Mouse (Mus musculus): ENCODE results near the gene Card9.

Gene Card9

GRCm38 (mm10) chr2:26325386-26326181 lies 35.1 kb downstream of the Card9 start:
- DNase-seq (ENCODE audit: low spot score) = peak; percentile 33

- DNase-seq (ENCODE audit: low spot score) = no peak
Observed at GRCm38 (mm10) chr2:26324917-26325316, 35.8 kb downstream of the Card9 start.

- no peak for DNase-seq (ENCODE audit: low spot score)
Observed at GRCm38 (mm10) chr2:26323589-26324325, 37.0 kb downstream of the Card9 start.

- no peak for DNase-seq (ENCODE audit: low spot score)
Observed at GRCm38 (mm10) chr2:26320245-26321185, 40.2 kb downstream of the Card9 start.

GRCm38 (mm10) chr2:26319519-26320244 lies 41.0 kb downstream of the Card9 start:
- DNase-seq (ENCODE audit: low spot score) = no peak

GRCm38 (mm10) chr2:26319109-26319508 lies 41.6 kb downstream of the Card9 start:
- DNase-seq (ENCODE audit: low spot score) = no peak

- no peak for DNase-seq (ENCODE audit: low spot score)
Observed at GRCm38 (mm10) chr2:26317991-26318672, 42.6 kb downstream of the Card9 start.

- no peak for DNase-seq (ENCODE audit: low spot score)
Observed at GRCm38 (mm10) chr2:26317371-26317770, 43.3 kb downstream of the Card9 start.

GRCm38 (mm10) chr2:26316576-26317246 lies 44.0 kb downstream of the Card9 start:
- DNase-seq (ENCODE audit: low spot score) = no peak

GRCm38 (mm10) chr2:26315925-26316311 lies 44.8 kb downstream of the Card9 start:
- no peak for DNase-seq (ENCODE audit: low spot score)

GRCm38 (mm10) chr2:26315072-26315924 lies 45.4 kb downstream of the Card9 start, which contains the start of gene Gpsm1:
Gene Gpsm1, plus strand, starts transcription at chr2:26315515.
- peak; percentile 29 for DNase-seq (ENCODE audit: low spot score)

- DNase-seq (ENCODE audit: low spot score) = no peak
Observed at GRCm38 (mm10) chr2:26314281-26315071, 46.2 kb downstream of the Card9 start.

- DNase-seq (ENCODE audit: low spot score) = no peak
Observed at GRCm38 (mm10) chr2:26313394-26313793, 47.3 kb downstream of the Card9 start.

- DNase-seq (ENCODE audit: low spot score) = no peak
Observed at GRCm38 (mm10) chr2:26312812-26313211, 47.9 kb downstream of the Card9 start.

- no peak for DNase-seq (ENCODE audit: low spot score)
Observed at GRCm38 (mm10) chr2:26311936-26312335, 48.8 kb downstream of the Card9 start.

- DNase-seq (ENCODE audit: low spot score) = no peak
Observed at GRCm38 (mm10) chr2:26309739-26310138, 51.0 kb downstream of the Card9 start.

GRCm38 (mm10) chr2:26306702-26307101 lies 54.0 kb downstream of the Card9 start:
- DNase-seq (ENCODE audit: low spot score) = no peak

- DNase-seq (ENCODE audit: low spot score) = no peak
Observed at GRCm38 (mm10) chr2:26305555-26305954, 55.2 kb downstream of the Card9 start.
